Mouse (Mus musculus): ENCODE measurements at regions not wholly inside any gene's neighbourhood (a gene's known extent, or its start where the extent isn't known, plus 50 kb on each side); places are given as distances from the start of the nearest gene placed in this dataset.
"Not testable (repeated sequence)": the region's sequence is repeated elsewhere in the genome, so short reads cannot be mapped to it uniquely, and the experiment has no call there.

DNA sequence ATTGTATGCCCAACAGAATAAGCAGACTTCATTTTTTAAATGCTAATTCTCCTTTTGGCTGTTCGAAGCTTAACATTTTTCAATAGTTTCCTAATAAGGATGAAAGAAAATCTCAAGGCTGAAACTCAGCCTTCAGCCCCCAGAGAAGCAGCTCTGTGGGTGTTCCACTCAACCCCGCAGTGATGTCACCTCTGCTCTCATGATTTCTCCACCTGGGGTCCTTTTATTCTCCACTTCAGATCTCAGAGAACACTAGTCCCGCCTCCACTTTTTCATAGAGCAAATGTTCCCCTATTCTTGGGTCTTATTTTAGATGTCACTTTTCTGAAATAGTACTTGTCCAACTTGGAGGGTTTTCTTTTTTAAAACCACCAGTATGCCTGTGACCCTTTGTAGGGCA, 567.3 kb downstream of the Cntn3 start:
- no peak for DNase-seq (ENCODE audit: low spot score)

GRCm38 (mm10) chr6:101998181-101998580, 574.7 kb downstream of the Cntn3 start:
- DNase-seq (ENCODE audit: low spot score), result no peak

DNA sequence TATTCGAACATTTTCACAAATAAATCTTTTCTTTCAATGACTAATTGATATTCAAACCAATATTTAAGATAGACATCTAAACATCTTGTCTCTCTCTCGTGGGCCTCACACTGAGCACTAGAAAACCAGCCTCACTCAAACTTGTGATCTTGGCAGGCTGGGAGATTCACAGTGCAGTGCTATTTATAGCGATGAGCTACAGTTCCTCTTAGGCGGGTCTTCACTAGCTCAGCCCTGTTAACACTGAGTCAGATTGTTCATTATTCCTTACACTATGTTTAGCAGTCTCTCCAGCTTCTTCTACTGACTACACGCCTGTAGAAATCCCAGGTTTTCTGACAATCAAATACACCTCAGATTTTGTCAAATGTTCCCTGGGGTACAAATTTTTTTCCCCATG, 575.3 kb downstream of the Cntn3 start:
- no peak for DNase-seq (ENCODE audit: low spot score)

DNA sequence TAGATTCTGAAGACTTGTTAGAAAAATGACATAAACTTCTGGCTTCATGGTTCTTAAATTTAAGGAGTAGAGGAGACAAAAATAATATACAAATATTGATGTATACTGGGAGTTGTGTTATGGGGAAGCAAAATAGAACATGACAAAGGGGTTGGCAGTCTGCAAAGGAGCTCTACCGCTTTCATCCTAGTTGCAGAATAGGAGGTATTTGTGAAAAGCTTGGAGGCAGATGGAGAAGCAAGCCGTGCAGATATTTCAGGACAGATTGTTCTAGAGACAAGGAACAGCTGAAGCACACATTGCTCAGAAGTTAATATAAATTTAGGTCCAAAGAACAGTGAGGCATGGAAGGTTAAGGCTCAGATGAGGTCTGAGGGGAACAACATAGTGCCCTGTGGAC, 580.1 kb downstream of the Cntn3 start:
- DNase-seq (ENCODE audit: low spot score), result no peak

DNA sequence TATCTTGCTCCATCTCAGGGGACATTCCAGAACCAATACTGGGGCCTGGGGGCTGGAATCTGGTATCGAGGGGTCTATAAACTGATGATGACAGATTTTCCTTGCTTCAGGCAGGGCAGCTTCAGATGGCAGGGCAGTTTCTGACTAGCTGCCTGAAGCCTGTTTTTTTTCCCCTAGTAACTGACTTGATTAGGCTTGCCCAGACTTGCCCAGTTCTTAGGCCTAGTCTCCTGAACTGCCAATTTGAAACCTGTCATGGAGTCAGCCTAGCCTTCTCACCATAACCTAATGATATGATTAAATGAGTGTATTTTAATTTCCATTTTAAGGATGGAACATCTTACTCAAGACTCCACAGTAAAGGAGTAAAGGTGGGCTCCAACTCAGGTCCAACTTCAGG, 591.2 kb downstream of the Cntn3 start:
- DNase-seq (ENCODE audit: low spot score), result no peak

- DNase-seq (ENCODE audit: low spot score), result no peak
Measured at GRCm38 (mm10) chr6:101979213-101979612, 593.7 kb downstream of the Cntn3 start.

- DNase-seq (ENCODE audit: low spot score), result no peak
Measured at GRCm38 (mm10) chr6:101964941-101965340, 587.2 kb upstream of the Pdzrn3 start.

- not testable (repeated sequence) for DNase-seq (ENCODE audit: low spot score)
Measured at GRCm38 (mm10) chr6:101961476-101961875, 583.8 kb upstream of the Pdzrn3 start.

DNA sequence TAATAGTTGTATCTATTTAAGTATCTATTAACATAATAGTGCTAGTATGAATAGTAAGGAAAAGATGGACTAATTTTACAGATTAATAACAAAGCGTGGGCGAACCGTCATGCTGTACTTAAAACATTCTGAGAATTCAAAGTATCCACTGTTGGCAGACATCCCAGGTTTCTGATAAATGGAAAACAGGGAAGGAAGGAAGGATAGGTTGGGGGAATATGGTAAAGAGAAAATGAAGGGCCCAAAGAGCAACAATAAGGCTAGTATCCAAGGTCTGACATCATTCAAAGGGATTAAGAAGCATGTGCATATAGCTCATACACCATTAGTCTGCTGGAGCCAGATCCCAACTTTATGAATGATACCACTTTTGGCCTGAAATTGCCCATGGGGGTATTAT, 572.0 kb upstream of the Pdzrn3 start:
- no peak for DNase-seq (ENCODE audit: low spot score)

DNA sequence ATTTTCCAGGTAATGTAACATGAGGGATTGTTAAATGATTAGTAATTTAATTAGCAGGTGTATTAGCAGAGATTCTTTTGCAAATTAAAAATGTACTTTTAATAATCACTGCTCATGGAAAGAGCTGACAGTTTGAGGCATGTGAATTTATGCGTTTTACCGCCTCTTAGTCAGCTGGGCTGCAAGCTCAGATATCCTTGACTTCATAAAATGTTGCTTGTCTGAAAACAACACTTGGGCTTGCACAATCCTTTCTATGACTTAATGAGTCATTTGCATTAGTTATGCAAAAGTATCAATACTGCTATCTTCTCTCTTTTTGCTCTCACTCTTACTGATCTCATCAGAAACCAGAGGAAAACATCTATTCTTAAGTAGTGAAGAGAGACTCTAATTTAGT, 571.3 kb upstream of the Pdzrn3 start:
- no peak for DNase-seq (ENCODE audit: low spot score)

DNA sequence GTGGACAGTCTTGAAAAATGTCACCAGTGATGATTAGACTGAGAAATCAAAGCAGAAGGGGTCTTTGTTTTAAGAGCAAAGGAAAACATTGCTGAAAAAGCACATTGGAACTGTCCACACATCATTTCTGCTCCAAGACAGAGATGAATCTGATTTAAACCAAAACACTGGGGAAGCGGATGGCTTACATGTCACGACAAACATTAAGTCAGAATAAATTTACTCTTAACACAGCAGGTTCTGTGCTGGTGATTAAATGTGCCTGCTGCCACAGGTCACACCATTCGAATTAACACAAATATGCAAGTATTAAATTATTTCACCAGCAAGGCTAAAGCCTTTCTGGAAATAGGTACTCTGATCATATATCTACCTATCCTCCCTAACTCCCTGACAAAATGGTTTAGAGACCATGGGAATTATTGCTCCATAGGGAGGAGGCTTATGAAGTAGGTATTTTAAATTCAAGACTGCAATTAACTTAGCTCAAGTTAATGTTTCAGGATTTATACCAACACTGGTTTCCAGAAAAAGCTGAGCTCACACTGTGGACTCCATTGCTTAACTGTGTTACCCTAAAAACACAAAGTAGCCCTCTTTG, 562.7 kb upstream of the Pdzrn3 start:
- DNase-seq (ENCODE audit: low spot score), result no peak

DNA sequence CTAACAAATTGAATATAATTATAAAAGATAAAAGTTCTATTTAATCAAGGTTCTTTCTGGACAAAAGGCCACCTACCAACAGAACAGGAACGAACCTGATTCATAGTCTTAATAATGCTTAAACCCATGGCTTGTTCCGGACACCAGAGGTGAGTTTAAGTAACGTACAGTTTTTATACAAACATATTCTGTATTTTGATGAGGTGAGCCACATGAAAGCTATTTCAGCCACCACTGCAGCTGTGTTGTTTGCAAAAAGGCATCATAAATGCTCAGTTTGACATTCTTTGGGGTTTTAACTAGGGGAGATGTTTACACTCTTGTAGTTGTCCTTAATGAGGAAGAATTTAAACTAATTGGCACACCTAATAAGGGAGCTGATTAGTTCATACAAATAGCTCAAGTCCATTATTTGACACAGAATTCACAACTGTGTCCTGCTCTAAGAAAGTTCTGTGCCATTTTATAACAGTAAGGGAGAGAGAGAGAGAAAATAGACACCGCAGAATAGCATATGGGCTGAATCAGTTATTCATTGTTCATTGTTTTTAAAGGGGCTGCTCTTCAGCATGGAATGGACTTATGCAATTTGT, 560.8 kb upstream of the Pdzrn3 start:
- DNase-seq (ENCODE audit: low spot score), result no peak

DNA sequence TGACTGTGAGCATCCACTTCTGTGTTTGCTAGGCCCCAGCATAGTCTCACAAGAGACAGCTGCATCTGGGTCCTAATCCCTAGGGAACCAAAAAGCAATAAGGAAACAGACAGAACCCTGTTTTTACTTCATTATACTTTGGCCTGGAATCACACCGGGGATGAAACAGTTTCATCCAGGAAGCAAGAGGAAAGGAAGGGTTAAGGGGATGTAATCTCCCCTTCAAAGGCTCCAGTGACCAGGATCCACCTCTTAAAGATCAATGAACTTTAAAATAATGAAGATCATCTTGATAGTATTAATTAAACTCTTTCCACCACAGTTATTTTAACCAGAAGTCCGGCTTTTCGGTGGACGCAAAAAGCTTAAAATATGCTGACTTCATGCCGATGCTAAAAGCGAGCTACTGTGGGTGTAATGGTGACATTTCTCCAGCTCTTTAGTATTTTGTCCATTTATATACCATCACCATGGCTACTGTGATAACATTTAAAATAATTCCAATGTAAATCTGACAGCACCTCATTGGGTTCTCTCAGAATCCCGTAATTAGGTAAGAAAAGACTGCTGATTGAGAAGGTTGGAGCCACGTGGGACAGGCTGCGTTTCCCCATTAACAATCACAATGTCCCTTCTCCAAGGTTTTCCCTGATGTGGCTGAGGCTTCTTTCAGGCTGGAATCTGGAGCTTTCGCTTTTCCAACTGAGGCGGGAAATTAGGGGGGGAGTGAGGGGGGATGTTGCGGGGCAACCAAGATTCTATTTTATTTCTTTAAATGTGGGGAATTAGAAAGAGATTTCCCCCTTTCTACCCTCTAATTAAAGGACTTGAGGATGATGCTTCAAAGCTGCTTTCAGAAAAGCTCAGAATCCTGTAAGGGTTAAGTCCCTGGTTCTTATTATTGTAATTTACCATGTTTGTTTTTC, 560.0 kb upstream of the Pdzrn3 start:
- DNase-seq (ENCODE audit: low spot score), result no peak

DNA sequence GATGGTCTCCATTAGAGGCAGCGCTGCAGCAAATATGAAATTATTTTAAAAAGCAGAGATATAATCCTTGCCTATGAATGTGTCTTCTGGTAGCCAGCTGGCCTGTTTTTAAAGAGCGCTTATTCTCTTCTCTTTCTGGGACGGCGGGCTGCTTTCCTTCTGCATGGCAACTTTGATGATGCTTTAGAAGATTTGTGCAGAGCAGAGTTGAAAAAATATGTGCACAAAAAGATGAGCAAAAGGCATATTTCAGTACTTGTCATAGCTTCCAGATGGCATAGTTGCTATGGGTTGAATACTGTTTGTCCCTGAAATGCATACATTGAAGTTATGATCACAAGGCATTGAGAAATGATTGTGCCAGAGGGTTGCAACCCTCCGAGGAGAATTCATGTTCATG, 554.1 kb upstream of the Pdzrn3 start:
- no peak for DNase-seq (ENCODE audit: low spot score)

- no peak for DNase-seq (ENCODE audit: low spot score)
Measured at GRCm38 (mm10) chr6:101921686-101922085, 544.0 kb upstream of the Pdzrn3 start.

GRCm38 (mm10) chr6:101921186-101921585, 543.5 kb upstream of the Pdzrn3 start:
- peak; percentile 19 for DNase-seq (ENCODE audit: low spot score)

- no peak for DNase-seq (ENCODE audit: low spot score)
Measured at GRCm38 (mm10) chr6:101918914-101919313, 541.2 kb upstream of the Pdzrn3 start.

GRCm38 (mm10) chr6:101905029-101905342, 527.3 kb upstream of the Pdzrn3 start:
- no peak for DNase-seq (ENCODE audit: low spot score)

- no peak for DNase-seq (ENCODE audit: low spot score)
Measured at GRCm38 (mm10) chr6:101904234-101905028, 526.7 kb upstream of the Pdzrn3 start.

- no peak for DNase-seq (ENCODE audit: low spot score)
Measured at GRCm38 (mm10) chr6:101902276-101902675, 524.6 kb upstream of the Pdzrn3 start.

DNA sequence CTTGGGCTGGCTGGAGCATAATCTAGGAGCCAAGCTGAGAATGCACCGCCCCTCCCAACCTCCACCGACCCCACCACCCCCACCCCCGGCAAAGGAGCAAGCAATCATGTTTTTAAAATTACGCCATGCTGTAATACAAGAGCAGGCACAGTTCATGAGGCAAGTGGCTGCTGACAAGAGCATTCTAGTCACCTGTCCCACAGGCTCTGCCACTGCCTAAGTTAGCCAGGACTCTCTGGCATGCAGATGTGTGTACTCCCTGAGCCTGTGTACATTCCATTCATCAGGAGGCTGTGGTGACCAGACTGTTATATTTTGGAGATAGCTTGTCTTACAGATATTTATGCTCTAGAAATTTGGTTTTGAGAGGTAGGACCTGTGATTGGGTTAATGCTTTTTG, 520.8 kb upstream of the Pdzrn3 start:
- no peak for DNase-seq (ENCODE audit: low spot score)

DNA sequence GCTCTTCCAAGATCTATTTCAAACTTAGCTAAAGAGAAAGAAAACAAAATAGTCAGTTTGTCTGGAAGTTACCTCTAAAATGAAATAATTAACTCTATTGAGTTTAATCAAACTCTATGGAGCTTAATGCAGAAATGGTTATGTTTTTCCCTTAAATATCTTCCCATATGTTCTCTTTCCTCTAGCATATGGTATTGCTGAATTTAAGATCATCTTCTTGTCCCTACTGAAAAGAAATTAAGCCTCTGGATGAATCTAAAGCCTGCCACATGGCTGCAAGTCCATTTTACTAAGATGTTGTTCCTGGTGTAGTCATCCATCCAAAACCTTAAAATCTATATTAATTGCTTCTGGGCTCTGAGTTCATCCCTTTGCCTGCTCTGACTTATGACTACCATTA, 513.0 kb upstream of the Pdzrn3 start:
- no peak for DNase-seq (ENCODE audit: low spot score)

- no peak for DNase-seq (ENCODE audit: low spot score)
Measured at GRCm38 (mm10) chr6:101882938-101883337, 505.2 kb upstream of the Pdzrn3 start.
